Mouse (Mus musculus) brain, embryonic 14.5 days (tissue): ENCODE measurements at regions not wholly inside any gene's neighbourhood (a gene's known extent, or its start where the extent isn't known, plus 50 kb on each side); places are given as distances from the start of the nearest gene placed in this dataset.

Experiments used
- CTCF ChIP-seq: fragments of 200-500 bp; IDR thresholded peaks from 2 replicates; pipeline ENCODE4 v1.5.1; 2012; ENCODE audit warnings: inconsistent platforms, mild to moderate bottlenecking, moderate library complexity, borderline replicate concordance; ENCODE audit not compliant: insufficient read depth, insufficient read length; ENCODE audit errors: extremely low read depth
- POLR2A ChIP-seq: fragments of 200-500 bp; IDR thresholded peaks from 2 replicates; pipeline ENCODE4 v1.6.1; 2012; ENCODE audit warnings: mild to moderate bottlenecking, inconsistent platforms, borderline replicate concordance; ENCODE audit not compliant: poor library complexity, insufficient read depth, insufficient read length, severe bottlenecking; ENCODE audit errors: extremely low read depth

- TF ChIP-seq CTCF (no peak), POLR2A (no peak)
These were observed 301.5 kb downstream of the Lmo7 start for GRCm38 (mm10) chr14:102031047-102031903.
